Mouse (Mus musculus) 3T3-L1 (cell line): Measurements from ENCODE around the gene Ctrb1.
A peak's percentile ranks its signal among the peaks of the same experiment; 100 is the strongest.

Experiments
- DNase-seq: peaks from one replicate; pipeline ENCODE4 v3.0.0-alpha.2; 2015; ENCODE audit warnings: low read depth, low spot score

The Ctrb1 gene

GRCm38 (mm10) chr8:111681153-111681552 lies 9.7 kb downstream of the Ctrb1 start:
- no peak for DNase-seq

- no peak for DNase-seq
Measured at GRCm38 (mm10) chr8:111680423-111681028, 10.3 kb downstream of the Ctrb1 start.

- DNase-seq, result no peak
Measured at GRCm38 (mm10) chr8:111678848-111679247, 12.0 kb downstream of the Ctrb1 start.

GRCm38 (mm10) chr8:111678111-111678510 lies 12.7 kb downstream of the Ctrb1 start:
- peak; percentile 89 for DNase-seq

GRCm38 (mm10) chr8:111676237-111676636 lies 14.6 kb downstream of the Ctrb1 start:
- DNase-seq, result peak; percentile 23

- peak; percentile 58 for DNase-seq
Measured at GRCm38 (mm10) chr8:111666751-111667150, 24.1 kb downstream of the Ctrb1 start.

- DNase-seq, result peak; percentile 85
Measured at GRCm38 (mm10) chr8:111662473-111662872, 28.3 kb downstream of the Ctrb1 start.

- DNase-seq, result peak; percentile 91
Measured at GRCm38 (mm10) chr8:111658819-111659423, 31.9 kb downstream of the Ctrb1 start.

GRCm38 (mm10) chr8:111657312-111657854 lies 33.4 kb downstream of the Ctrb1 start:
- DNase-seq, result no peak

- DNase-seq, result no peak
Measured at GRCm38 (mm10) chr8:111653524-111653923, 37.3 kb downstream of the Ctrb1 start.

- no peak for DNase-seq
Measured at GRCm38 (mm10) chr8:111650651-111651050, 40.2 kb downstream of the Ctrb1 start.

GRCm38 (mm10) chr8:111648834-111649233 lies 42.0 kb downstream of the Ctrb1 start:
- no peak for DNase-seq

- DNase-seq, result no peak
Measured at GRCm38 (mm10) chr8:111645715-111646114, 45.1 kb downstream of the Ctrb1 start.

GRCm38 (mm10) chr8:111644286-111645051 lies 46.3 kb downstream of the Ctrb1 start:
- peak; percentile 79 for DNase-seq

- peak; percentile 100 for DNase-seq
Measured at GRCm38 (mm10) chr8:111643264-111644141, 47.3 kb downstream of the Ctrb1 start, which contains the start of gene Zfp1. TSS of gene Zfp1 (plus strand) at chr8:111643401.

- no peak for DNase-seq
Measured at GRCm38 (mm10) chr8:111642939-111643263, 47.9 kb downstream of the Ctrb1 start.

- DNase-seq, result peak; percentile 85
Measured at GRCm38 (mm10) chr8:111642496-111642895, 48.3 kb downstream of the Ctrb1 start.

- no peak for DNase-seq
Measured at GRCm38 (mm10) chr8:111641064-111641463, 49.7 kb downstream of the Ctrb1 start.

GRCm38 (mm10) chr8:111638086-111638485 lies 52.7 kb downstream of the Ctrb1 start:
- peak; percentile 90 for DNase-seq
